Mouse (Mus musculus) liver, embryonic 13.5 days (tissue): ENCODE results near the gene Hspb1. TPM values are rescaled to one million over a fixed set of nuclear protein-coding genes. Genes with fewer than 3 reads are reported as not detected.

ENCODE experiments used
- ATAC-seq: fragments of 200-750 bp; cut with Nextera tagmentation; 2 replicates; pipeline ENCODE4 v1.8.0; 2017; ENCODE audit warnings: low read depth, mild to moderate bottlenecking, moderate number of reproducible peaks, moderate library complexity
- DNase-seq: peaks from one replicate; pipeline ENCODE4 v3.0.0; 2022
- H3K27ac ChIP-seq: fragments of 300-500 bp; sonication (generic); 2 replicates; pipeline ENCODE4 v1.5.1; 2015; ENCODE audit warnings: moderate library complexity, mild to moderate bottlenecking, inconsistent platforms
- H3K27me3 ChIP-seq: fragments of 300-500 bp; sonication (generic); 2 replicates; pipeline ENCODE4 v1.6.1; 2015; ENCODE audit warnings: mild to moderate bottlenecking, inconsistent platforms
- H3K36me3 ChIP-seq: fragments of 300-500 bp; sonication (generic); 2 replicates; pipeline ENCODE4 v1.6.1; 2015; ENCODE audit warnings: mild to moderate bottlenecking, inconsistent platforms
- H3K4me1 ChIP-seq: fragments of 300-500 bp; sonication (generic); replicated peaks from 2 replicates; pipeline ENCODE4 v1.6.1; 2015; ENCODE audit warnings: inconsistent platforms
- H3K4me2 ChIP-seq: fragments of 300-500 bp; sonication (generic); 2 replicates; pipeline ENCODE4 v1.6.1; 2015; ENCODE audit warnings: inconsistent platforms, mild to moderate bottlenecking, moderate library complexity
- H3K4me3 ChIP-seq: fragments of 300-500 bp; sonication (generic); replicated peaks from 2 replicates; pipeline ENCODE4 v1.5.1; 2015; ENCODE audit warnings: mild to moderate bottlenecking, inconsistent platforms
- H3K9ac ChIP-seq: fragments of 300-500 bp; sonication (generic); 2 replicates; pipeline ENCODE4 v1.6.1; 2015; ENCODE audit warnings: mild to moderate bottlenecking, inconsistent platforms
- H3K9me3 ChIP-seq: fragments of 300-500 bp; sonication (generic); replicated peaks from 2 replicates; pipeline ENCODE4 v1.6.1; 2016; ENCODE audit warnings: inconsistent platforms
- WGBS: fragments of 180-500 bp; shearing (Covaris S2); methylation state at CpG from one replicate; pipeline ENCODE4 v1.1.7; 2015; ENCODE audit not compliant: insufficient replicate concordance; 5-methylcytosine and 5-hydroxymethylcytosine counted together
- polyA plus RNA-seq: library from polyadenylated mRNA; unstranded; fragments of >200 nt; fragmentation: Nextera tagmentation; extraction: Ambion mirVana; gene quantifications from 2 replicates; pipeline ENCODE4 v1.2.1, GENCODE M21; 2015

The Hspb1 gene
- polyA plus RNA-seq, 1 experiment from 2014 or later, result 7.3 TPM

GRCm38 (mm10) chr5:135933222-135933899, 45.6 kb downstream of the Hspb1 start:
- 11% methylated on average over 12 of the region's 12 CpGs for WGBS
- Histone ChIP-seq H3K36me3 (peaks cover 39% of the 10 kb centered on the region), H3K4me3 (peak overlapping the region; percentile 98), H3K27ac (peak overlapping the region; percentile 98), H3K4me2 (peak overlapping the region; percentile 93), H3K9ac (peak overlapping the region; percentile 95), H3K9me3 (no peaks in the 10 kb centered on the region), H3K4me1 (peaks cover 50% of the 10 kb centered on the region), H3K27me3 (no peaks in the 10 kb centered on the region)
- ATAC-seq (no peak), DNase-seq (no peak)

DNA sequence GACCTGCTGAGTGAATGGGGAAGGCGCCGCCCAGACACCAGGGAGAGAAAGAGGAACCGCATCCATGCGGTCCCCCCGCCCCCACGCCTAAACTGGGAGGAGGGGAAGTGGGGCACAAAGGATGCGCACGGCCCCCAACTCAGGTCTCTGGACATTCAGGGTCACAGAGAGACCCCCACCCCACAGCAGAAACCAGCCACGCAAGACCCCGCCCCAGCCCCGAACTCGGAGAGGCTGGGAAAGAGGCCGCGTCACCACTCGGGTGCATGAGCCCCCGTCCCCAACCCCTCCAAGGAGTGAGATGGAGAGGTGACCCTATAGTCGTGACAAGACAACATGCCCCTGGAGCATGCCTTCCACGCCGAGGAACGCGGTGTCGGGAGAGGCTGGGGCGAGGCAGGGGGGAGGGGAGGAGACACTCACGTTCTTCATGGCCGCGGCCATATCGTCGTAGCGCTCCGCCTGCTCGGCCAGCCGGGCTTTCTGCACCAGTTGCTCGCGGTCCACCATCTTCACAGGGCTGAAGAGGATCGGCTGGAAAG, 46.3 kb downstream of the Hspb1 start:
- peak; percentile 67 for ATAC-seq
- Histone ChIP-seq H3K27me3 (no peaks in the 10 kb centered on the region), H3K4me2 (peak overlapping the region; percentile 93), H3K9ac (peak overlapping the region; percentile 95), H3K4me3 (peak overlapping the region; percentile 98), H3K36me3 (peaks cover 35% of the 10 kb centered on the region), H3K27ac (peak overlapping the region; percentile 98), H3K9me3 (no peaks in the 10 kb centered on the region), H3K4me1 (peaks cover 48% of the 10 kb centered on the region)
- DNase-seq, result peak; percentile 45
- under 1% methylated on average over 35 of the region's 35 CpGs for WGBS

- DNase-seq (peak; percentile 93), ATAC-seq (peak; percentile 93)
- Histone ChIP-seq H3K36me3 (peaks cover 29% of the 10 kb centered on the region), H3K27ac (peak within 1 kb of the TSS; percentile 98), H3K4me2 (peak within 1 kb of the TSS; percentile 93), H3K9me3 (no peaks in the 10 kb centered on the region), H3K9ac (peak within 1 kb of the TSS; percentile 95), H3K27me3 (no peaks in the 10 kb centered on the region), H3K4me3 (peak within 1 kb of the TSS; percentile 98), H3K4me1 (peaks cover 43% of the 10 kb centered on the region)
- under 1% methylated on average over 48 of the region's 48 CpGs for WGBS
These were observed 46.9 kb downstream of the Hspb1 start, which contains the start of gene Ywhag for GRCm38 (mm10) chr5:135934481-135935175. Gene Ywhag (minus strand): TSS chr5:135934616.

DNA sequence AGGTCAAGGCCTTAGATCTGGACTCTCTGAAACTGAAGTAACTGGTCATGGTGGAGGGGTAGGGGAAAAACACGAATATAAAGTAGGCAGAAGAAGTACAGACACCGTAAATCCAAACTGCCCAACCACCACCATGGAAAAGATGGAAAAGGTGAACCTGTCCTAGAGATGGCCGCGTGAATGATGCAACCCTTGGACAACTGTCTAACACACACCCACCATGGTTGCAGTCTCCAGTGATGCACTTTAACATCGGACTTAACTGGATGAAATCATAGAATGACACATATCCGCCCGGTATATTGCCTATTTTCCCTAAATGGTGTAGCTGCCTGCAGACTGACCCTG, 47.4 kb downstream of the Hspb1 start:
- Histone ChIP-seq H3K36me3 (peaks cover 23% of the 10 kb centered on the region), H3K4me3 (peak overlapping the region; percentile 98), H3K27me3 (no peaks in the 10 kb centered on the region), H3K27ac (peak overlapping the region; percentile 98), H3K4me2 (peak overlapping the region; percentile 93), H3K9me3 (no peaks in the 10 kb centered on the region), H3K9ac (peak overlapping the region; percentile 95), H3K4me1 (peaks cover 40% of the 10 kb centered on the region)
- ATAC-seq (peak; percentile 16), DNase-seq (no peak)
- 45% methylated on average over 7 of the region's 7 CpGs for WGBS

DNA sequence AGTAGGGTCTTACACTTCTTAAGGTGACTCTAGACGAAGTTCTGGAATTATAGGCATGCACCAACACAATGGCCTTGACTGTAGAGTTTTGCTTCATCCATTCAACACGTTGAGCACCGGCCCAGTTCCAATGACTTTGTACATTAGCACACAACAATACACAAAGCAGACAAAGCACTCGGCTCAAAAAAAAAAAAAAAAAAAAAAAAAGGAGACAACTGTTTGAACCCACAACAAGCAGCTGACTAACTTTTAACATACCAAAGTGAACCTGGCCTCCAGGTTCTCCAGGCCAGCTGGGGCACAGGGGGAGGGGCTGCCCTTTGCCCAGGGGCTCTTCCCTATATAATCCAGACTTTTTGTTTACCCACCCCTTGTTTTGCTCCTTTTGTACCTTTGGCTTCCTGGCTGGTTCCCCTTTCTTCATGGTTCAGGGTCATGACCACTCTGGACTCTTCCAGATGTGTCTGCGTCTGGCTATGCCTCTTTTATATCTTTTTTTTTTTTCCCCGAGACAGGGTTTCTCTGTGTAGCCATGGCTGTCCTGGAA, 48.0 kb downstream of the Hspb1 start:
- H3K4me3 ChIP-seq, result peak overlapping the region; percentile 98
- 0 out of 2 replicates have a peak overlapping the region, but pooled peaks have one; percentile 95 for H3K9ac ChIP-seq
- H3K36me3 ChIP-seq, result peaks cover 18% of the 10 kb centered on the region
- WGBS, result 70% methylated on average over 6 of the region's 6 CpGs
- H3K27me3 ChIP-seq, result no peaks in the 10 kb centered on the region
- no peak for DNase-seq
- H3K4me1 ChIP-seq, result peaks cover 37% of the 10 kb centered on the region
- no peak for ATAC-seq
- peak overlapping the region; percentile 98 for H3K27ac ChIP-seq
- no peaks in the 10 kb centered on the region for H3K9me3 ChIP-seq
- peak overlapping the region; percentile 93 for H3K4me2 ChIP-seq

Other genes with a start within 250 kb of the Hspb1 start
- gene Por, start 217.9 kb upstream of the Hspb1 start, polyA plus RNA-seq, result 26.7 and 31.2 TPM in 2 replicates
- 17.3 and 17.8 TPM in 2 replicates for gene Tmem120a, start 143.5 kb upstream of the Hspb1 start, polyA plus RNA-seq
- gene Styxl1, start 109.5 kb upstream of the Hspb1 start, polyA plus RNA-seq, result not detected in 2 replicates
- 416 and 419 TPM in 2 replicates for gene Mdh2, start 109.4 kb upstream of the Hspb1 start, polyA plus RNA-seq
- 0.07 TPM in 1 of 2 replicates, not detected in the other for gene Srrm3, start 81.0 kb upstream of the Hspb1 start, polyA plus RNA-seq
- 80.8 and 100 TPM in 2 replicates for gene Ywhag, start 46.7 kb downstream of the Hspb1 start, polyA plus RNA-seq
- gene Ssc4d, start 86.6 kb downstream of the Hspb1 start, polyA plus RNA-seq, result 1.8 TPM in 2 replicates
- not detected in 2 replicates for gene Zp3, start 92.2 kb downstream of the Hspb1 start, polyA plus RNA-seq
- 6.7 and 7.0 TPM in 2 replicates for gene Dtx2, start 106.9 kb downstream of the Hspb1 start, polyA plus RNA-seq
- 3.4 and 3.8 TPM in 2 replicates for gene Upk3b, start 150.6 kb downstream of the Hspb1 start, polyA plus RNA-seq
- 0.17 and 0.21 TPM in 2 replicates for gene Upk3bl, start 166.6 kb downstream of the Hspb1 start, polyA plus RNA-seq
- 1.0 and 1.4 TPM in 2 replicates for gene Rasa4, start 196.0 kb downstream of the Hspb1 start, polyA plus RNA-seq
- 171 and 189 TPM in 2 replicates for gene Polr2j, start 228.7 kb downstream of the Hspb1 start, polyA plus RNA-seq
- 44.9 and 46.4 TPM in 2 replicates for gene Lrwd1, start 248.2 kb downstream of the Hspb1 start, polyA plus RNA-seq
- 15.2 and 15.5 TPM in 2 replicates for gene Alkbh4, start 248.2 kb downstream of the Hspb1 start, polyA plus RNA-seq